Mouse (Mus musculus): ENCODE results near the gene Adgrl4.

DNA sequence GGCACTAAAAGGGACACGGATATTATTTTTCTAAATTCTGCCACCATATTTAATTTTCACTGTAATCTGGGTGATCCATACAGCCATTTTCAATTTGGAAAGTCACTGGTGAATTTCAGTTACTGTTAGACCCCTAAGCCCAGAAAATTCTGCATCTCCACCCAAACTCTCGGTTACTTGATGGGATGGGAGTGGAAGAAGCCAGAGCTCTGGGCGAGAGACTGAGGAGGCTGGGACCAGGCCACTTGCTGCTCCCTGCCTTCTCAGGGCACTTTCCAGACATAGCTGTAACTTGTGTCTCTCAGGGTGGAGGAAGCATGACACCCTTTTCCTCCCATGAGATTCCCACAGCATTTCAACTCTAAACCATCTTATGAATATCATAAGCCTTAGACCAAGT, 109.5 kb downstream of the Adgrl4 start:
- TF ChIP-seq CTCF (IDR thresholded peaks at IDR 0.05; ENCODE audit: borderline replicate concordance, extremely low read depth, insufficient read depth, insufficient read length) (no peak), POLR2A (IDR thresholded peaks at IDR 0.05; ENCODE audit: borderline replicate concordance, extremely low read depth, insufficient read depth, insufficient read length, poor library complexity, severe bottlenecking) (no peak)

Data from brain, embryonic 14.5 days (tissue).